Mouse (Mus musculus): ENCODE measurements at regions not wholly inside any gene's neighbourhood (a gene's known extent, or its start where the extent isn't known, plus 50 kb on each side); places are given as distances from the start of the nearest gene placed in this dataset.

- ATAC-seq (no peak), DNase-seq (no peak)
- H3K27ac ChIP-seq (ENCODE audit: low read depth) = no peak overlapping the region
- 0 out of 2 replicates have a peak, but pooled peaks cover 3% of the 10 kb centered on the region for H3K9me3 ChIP-seq (ENCODE audit: low read length)
- H3K4me1 ChIP-seq (ENCODE audit: insufficient read depth) = no peaks in the 10 kb centered on the region; the same call in 1 of the 2 replicates
- TF ChIP-seq EP300 (IDR thresholded peaks at IDR 0.05; ENCODE audit: low read depth) (no peak), CTCF (IDR thresholded peaks at IDR 0.05; ENCODE audit: low read depth) (no peak)
- no peak overlapping the region for H3K4me3 ChIP-seq (ENCODE audit: low read depth, low read length)
- H3K4me2 ChIP-seq (ENCODE audit: low read depth, low read length) = no peak overlapping the region
- H3K36me3 ChIP-seq (replicated peaks; ENCODE audit: insufficient read depth, low read length) = no peaks in the 10 kb centered on the region
- H3K9ac ChIP-seq (replicated peaks) = no peak overlapping the region
- no peaks in the 10 kb centered on the region for H3K27me3 ChIP-seq (ENCODE audit: insufficient read depth, low read length)
- WGBS (ENCODE audit: insufficient replicate concordance) = 82% methylated on average over 10 of the region's 10 CpGs
These were observed 129.2 kb upstream of the Pkdcc start for GRCm38 (mm10) chr17:83085792-83086475.

- Histone ChIP-seq H3K9ac (replicated peaks) (no peak overlapping the region), H3K4me1 (ENCODE audit: insufficient read depth) (no peaks in the 10 kb centered on the region; the same call in 1 of the 2 replicates), H3K9me3 (ENCODE audit: low read length) (0 out of 2 replicates have a peak, but pooled peaks cover 3% of the 10 kb centered on the region), H3K27me3 (ENCODE audit: insufficient read depth, low read length) (no peaks in the 10 kb centered on the region), H3K27ac (ENCODE audit: low read depth) (no peak overlapping the region), H3K36me3 (replicated peaks; ENCODE audit: insufficient read depth, low read length) (no peaks in the 10 kb centered on the region), H3K4me3 (ENCODE audit: low read depth, low read length) (no peak overlapping the region), H3K4me2 (ENCODE audit: low read depth, low read length) (no peak overlapping the region)
- ATAC-seq (no peak), DNase-seq (no peak)
- WGBS (ENCODE audit: insufficient replicate concordance) = 77% methylated on average over 2 of the region's 2 CpGs
- TF ChIP-seq EP300 (IDR thresholded peaks at IDR 0.05; ENCODE audit: low read depth) (no peak), CTCF (IDR thresholded peaks at IDR 0.05; ENCODE audit: low read depth) (peak; percentile 48)
These were observed 128.4 kb upstream of the Pkdcc start for GRCm38 (mm10) chr17:83086703-83087102.

GRCm38 (mm10) chr17:83088471-83088870 lies 126.6 kb upstream of the Pkdcc start:
- H3K27me3 ChIP-seq (ENCODE audit: insufficient read depth, low read length) = no peaks in the 10 kb centered on the region
- no peak overlapping the region for H3K4me2 ChIP-seq (ENCODE audit: low read depth, low read length)
- no peaks in the 10 kb centered on the region; the same call in 1 of the 2 replicates for H3K4me1 ChIP-seq (ENCODE audit: insufficient read depth)
- H3K9ac ChIP-seq (replicated peaks) = no peak overlapping the region
- H3K27ac ChIP-seq (ENCODE audit: low read depth) = no peak overlapping the region
- H3K4me3 ChIP-seq (ENCODE audit: low read depth, low read length) = no peak overlapping the region
- DNase-seq = no peak
- no peak for ATAC-seq
- TF ChIP-seq CTCF (IDR thresholded peaks at IDR 0.05; ENCODE audit: low read depth) (no peak), EP300 (IDR thresholded peaks at IDR 0.05; ENCODE audit: low read depth) (no peak)
- H3K9me3 ChIP-seq (ENCODE audit: low read length) = 0 out of 2 replicates have a peak, but pooled peaks cover 3% of the 10 kb centered on the region
- WGBS (ENCODE audit: insufficient replicate concordance) = 61% methylated on average over 2 of the region's 2 CpGs
- no peaks in the 10 kb centered on the region for H3K36me3 ChIP-seq (replicated peaks; ENCODE audit: insufficient read depth, low read length)

DNA sequence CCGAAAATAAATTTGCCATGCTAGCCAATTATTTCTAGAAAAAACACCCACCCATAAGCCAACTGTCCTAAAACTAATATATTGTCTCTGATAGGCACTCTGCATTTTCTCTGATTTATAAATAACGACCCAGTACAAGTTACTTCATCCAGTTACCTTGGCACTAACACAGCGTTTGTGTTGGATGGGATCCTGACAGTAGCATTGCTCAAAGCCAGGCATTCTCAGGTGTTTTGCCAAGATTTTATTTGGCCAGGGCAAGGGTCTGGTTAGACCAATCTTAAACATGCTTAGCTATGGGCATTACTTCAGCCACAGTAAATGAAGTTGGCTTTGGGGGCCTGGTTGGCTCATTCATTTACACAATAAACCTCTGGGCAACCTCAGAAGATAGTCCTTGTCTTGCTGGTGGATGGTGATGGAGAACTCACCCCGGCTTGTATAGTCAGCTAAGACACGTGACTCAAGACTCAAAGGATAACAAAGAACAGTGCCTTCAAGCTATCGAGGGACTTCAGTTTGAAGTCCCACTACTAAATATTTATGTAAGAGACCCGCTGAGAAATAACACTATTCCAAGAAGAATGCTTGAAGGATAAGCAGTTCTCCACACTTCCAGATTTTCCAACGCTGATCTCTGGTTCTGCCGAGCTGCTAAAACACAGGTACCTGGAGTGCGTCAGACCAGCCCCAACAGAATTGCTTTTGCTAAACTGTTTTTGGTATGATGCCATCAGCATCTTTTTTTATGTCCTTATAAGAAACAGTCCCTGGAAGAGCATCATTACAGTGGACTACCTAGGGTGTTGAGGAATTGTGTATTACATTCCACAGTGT lies 125.0 kb upstream of the Pkdcc start:
- Histone ChIP-seq H3K27me3 (ENCODE audit: insufficient read depth, low read length) (no peaks in the 10 kb centered on the region), H3K9ac (replicated peaks) (no peak overlapping the region), H3K36me3 (replicated peaks; ENCODE audit: insufficient read depth, low read length) (no peaks in the 10 kb centered on the region), H3K27ac (ENCODE audit: low read depth) (no peak overlapping the region), H3K9me3 (ENCODE audit: low read length) (0 out of 2 replicates have a peak, but pooled peaks cover 3% of the 10 kb centered on the region), H3K4me3 (ENCODE audit: low read depth, low read length) (no peak overlapping the region), H3K4me2 (ENCODE audit: low read depth, low read length) (no peak overlapping the region), H3K4me1 (ENCODE audit: insufficient read depth) (no peaks in the 10 kb centered on the region; the same call in 1 of the 2 replicates)
- DNase-seq (no peak), ATAC-seq (no peak)
- WGBS (ENCODE audit: insufficient replicate concordance) = 67% methylated on average over 10 of the region's 10 CpGs
- no peak for TF ChIP-seq CTCF (IDR thresholded peaks at IDR 0.05; ENCODE audit: low read depth)
- TF ChIP-seq EP300 (IDR thresholded peaks at IDR 0.05; ENCODE audit: low read depth) = no peak

DNA sequence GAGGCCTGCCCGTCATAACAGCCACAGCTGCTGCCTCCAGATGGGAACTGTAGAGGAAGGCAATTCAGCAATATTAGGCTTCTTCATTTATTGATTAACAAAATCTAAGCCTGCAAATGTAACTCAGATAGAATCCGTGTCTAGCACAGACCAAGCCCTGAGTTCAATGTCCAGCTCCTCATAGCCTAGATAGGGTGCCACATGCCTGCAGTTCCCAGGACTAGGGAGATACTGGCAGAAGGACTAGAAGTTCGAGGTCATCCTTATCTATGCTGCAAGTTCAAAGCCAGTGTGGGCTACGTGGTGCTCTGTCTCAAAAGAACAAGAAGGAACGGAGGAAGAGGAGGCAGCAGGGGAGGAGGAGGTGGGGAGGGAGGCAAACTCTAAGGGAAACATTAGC lies 121.2 kb upstream of the Pkdcc start:
- no peaks in the 10 kb centered on the region for H3K36me3 ChIP-seq (replicated peaks; ENCODE audit: insufficient read depth, low read length)
- H3K9me3 ChIP-seq (ENCODE audit: low read length) = no peaks in the 10 kb centered on the region
- no peak for DNase-seq
- H3K27ac ChIP-seq (ENCODE audit: low read depth) = no peak overlapping the region
- TF ChIP-seq CTCF (IDR thresholded peaks at IDR 0.05; ENCODE audit: low read depth) (no peak), EP300 (IDR thresholded peaks at IDR 0.05; ENCODE audit: low read depth) (no peak)
- no peaks in the 10 kb centered on the region for H3K27me3 ChIP-seq (ENCODE audit: insufficient read depth, low read length)
- H3K4me3 ChIP-seq (ENCODE audit: low read depth, low read length) = no peak overlapping the region
- 59% methylated on average over 5 of the region's 5 CpGs for WGBS (ENCODE audit: insufficient replicate concordance)
- no peaks in the 10 kb centered on the region; the same call in 1 of the 2 replicates for H3K4me1 ChIP-seq (ENCODE audit: insufficient read depth)
- no peak overlapping the region for H3K4me2 ChIP-seq (ENCODE audit: low read depth, low read length)
- H3K9ac ChIP-seq (replicated peaks) = no peak overlapping the region
- ATAC-seq = no peak

DNA sequence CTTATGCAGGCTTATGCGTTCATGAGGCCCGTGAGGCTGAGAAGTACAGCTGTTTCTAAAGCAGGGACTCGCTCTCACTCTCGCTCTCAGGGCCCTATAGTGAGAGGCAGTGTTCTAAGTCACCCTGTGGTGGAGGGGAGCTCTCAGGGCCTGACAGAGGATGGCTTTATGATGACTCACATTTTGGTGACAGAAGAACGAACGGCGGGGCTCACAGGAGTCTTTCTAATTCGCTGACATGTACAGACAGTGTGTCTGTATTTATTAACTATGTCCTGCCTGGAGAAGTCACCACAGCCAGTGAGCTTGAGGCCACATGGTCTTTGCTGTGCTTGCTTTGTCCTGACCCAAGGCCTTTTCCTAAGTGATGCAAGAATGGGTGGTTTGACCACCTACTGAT lies 118.6 kb upstream of the Pkdcc start:
- Histone ChIP-seq H3K4me2 (ENCODE audit: low read depth, low read length) (no peak overlapping the region), H3K9me3 (ENCODE audit: low read length) (no peaks in the 10 kb centered on the region), H3K27me3 (ENCODE audit: insufficient read depth, low read length) (no peaks in the 10 kb centered on the region), H3K4me1 (ENCODE audit: insufficient read depth) (no peaks in the 10 kb centered on the region), H3K9ac (replicated peaks) (no peak overlapping the region), H3K4me3 (ENCODE audit: low read depth, low read length) (no peak overlapping the region), H3K36me3 (replicated peaks; ENCODE audit: insufficient read depth, low read length) (no peaks in the 10 kb centered on the region), H3K27ac (ENCODE audit: low read depth) (no peak overlapping the region)
- no peak for TF ChIP-seq EP300 (IDR thresholded peaks at IDR 0.05; ENCODE audit: low read depth)
- no peak for TF ChIP-seq CTCF (IDR thresholded peaks at IDR 0.05; ENCODE audit: low read depth)
- ATAC-seq (no peak), DNase-seq (no peak)
- 56% methylated on average over 8 of the region's 8 CpGs for WGBS (ENCODE audit: insufficient replicate concordance)

Data from liver, postnatal 0 days (tissue).